Mouse (Mus musculus) stomach, postnatal 0 days (tissue): ENCODE measurements around the gene A1bg.

Experiments
- CTCF ChIP-seq: IDR thresholded peaks from 2 replicates; pipeline ENCODE4 v1.5.1; 2016; ENCODE audit warnings: antibody characterized with exemption, low read depth, mild to moderate bottlenecking, moderate library complexity
- EP300 ChIP-seq: optimal IDR thresholded peaks from 2 replicates; pipeline ENCODE3; 2016; ENCODE audit warnings: antibody characterized with exemption

GRCm38 (mm10) chr15:60854151-60854550, 68.7 kb downstream of the A1bg start:
- TF ChIP-seq CTCF (no peak), EP300 (no peak)
